Mouse (Mus musculus) thymus, adult 2 months (tissue): Measurements from ENCODE around the gene Topaz1. TPM values are rescaled to one million over a fixed set of nuclear protein-coding genes. Genes with fewer than 3 reads are reported as not detected.

Experiments
- DNase-seq: peaks from one replicate; pipeline ENCODE4 v3.0.0; 2021
- H3K27ac ChIP-seq: fragments of 200-500 bp; 2 replicates; pipeline ENCODE4 v1.5.1; 2012; ENCODE audit warnings: low read length, control low read depth; ENCODE audit not compliant: control insufficient read depth, insufficient read depth
- H3K27me3 ChIP-seq: fragments of 200-500 bp; 2 replicates; pipeline ENCODE4 v1.6.1; 2012; ENCODE audit warnings: mild to moderate bottlenecking, low read length, moderate library complexity, mixed read lengths; ENCODE audit not compliant: control insufficient read depth, insufficient read depth
- H3K36me3 ChIP-seq: fragments of 200-500 bp; 2 replicates; pipeline ENCODE4 v1.6.1; 2012; ENCODE audit warnings: mild to moderate bottlenecking, low read length, moderate library complexity; ENCODE audit not compliant: control insufficient read depth, insufficient read depth
- H3K4me1 ChIP-seq: fragments of 200-500 bp; replicated peaks from 2 replicates; pipeline ENCODE4 v1.6.1; 2012; ENCODE audit warnings: low read length; ENCODE audit not compliant: control insufficient read depth, insufficient read depth
- H3K4me3 ChIP-seq: fragments of 200-500 bp; 2 replicates; pipeline ENCODE4 v1.5.1; 2012; ENCODE audit warnings: mild to moderate bottlenecking, low read length, control low read depth, moderate library complexity; ENCODE audit not compliant: control insufficient read depth, insufficient read depth
- CTCF ChIP-seq: fragments of 200-500 bp; IDR thresholded peaks from 2 replicates; pipeline ENCODE4 v1.5.1; 2012; ENCODE audit warnings: mild to moderate bottlenecking, control low read depth, low read length, moderate library complexity, borderline replicate concordance; ENCODE audit not compliant: control insufficient read depth, poor library complexity, insufficient read depth; ENCODE audit errors: extremely low read depth
- POLR2A ChIP-seq: fragments of 200-500 bp; IDR thresholded peaks from 2 replicates; pipeline ENCODE4 v1.6.1; 2012; ENCODE audit warnings: mild to moderate bottlenecking, low read length, control low read depth, moderate library complexity; ENCODE audit not compliant: control insufficient read depth, poor library complexity, insufficient read depth; ENCODE audit errors: extremely low read depth
- WGBS: fragments of 180-500 bp; shearing (Covaris S2); methylation state at CpG from one replicate; pipeline ENCODE4 v1.1.7; 2018; 5-methylcytosine and 5-hydroxymethylcytosine counted together
- polyA plus RNA-seq: library from polyadenylated mRNA; depleted of rRNA; stranded (reverse); fragments of >200 nt; gene quantifications from 2 replicates; pipeline ENCODE4 v1.2.3, GENCODE M21; 2012

Topaz1 gene
- polyA plus RNA-seq, 1 experiment, result not detected

GRCm38 (mm10) chr9:122805053-122805844 lies 58.1 kb downstream of the Topaz1 start, which contains the start of gene Tcaim:
Tcaim (plus strand) TSS chr9:122805539.
- Histone ChIP-seq H3K4me3 (peak within 1 kb of the TSS; percentile 70), H3K36me3 (no peaks in the 10 kb centered on the region), H3K27ac (peak within 1 kb of the TSS; percentile 50), H3K4me1 (peaks cover 8% of the 10 kb centered on the region; the same call in 1 of the 2 replicates), H3K27me3 (no peaks in the 10 kb centered on the region)
- no peak; the same call in 1 of the 2 replicates for TF ChIP-seq CTCF
- peak; percentile 86 for TF ChIP-seq POLR2A
- WGBS, result 9% methylated on average over 41 of the region's 42 CpGs
- peak; percentile 92 for DNase-seq

- Histone ChIP-seq H3K4me1 (peaks cover 8% of the 10 kb centered on the region; the same call in 1 of the 2 replicates), H3K27me3 (no peaks in the 10 kb centered on the region), H3K36me3 (no peaks in the 10 kb centered on the region), H3K4me3 (peak overlapping the region; percentile 70), H3K27ac (peak overlapping the region; percentile 41)
- TF ChIP-seq POLR2A (no peak), CTCF (no peak)
- no peak for DNase-seq
- 25% methylated on average over 10 of the region's 10 CpGs for WGBS
Measured at GRCm38 (mm10) chr9:122805845-122806341, 58.7 kb downstream of the Topaz1 start.

DNA sequence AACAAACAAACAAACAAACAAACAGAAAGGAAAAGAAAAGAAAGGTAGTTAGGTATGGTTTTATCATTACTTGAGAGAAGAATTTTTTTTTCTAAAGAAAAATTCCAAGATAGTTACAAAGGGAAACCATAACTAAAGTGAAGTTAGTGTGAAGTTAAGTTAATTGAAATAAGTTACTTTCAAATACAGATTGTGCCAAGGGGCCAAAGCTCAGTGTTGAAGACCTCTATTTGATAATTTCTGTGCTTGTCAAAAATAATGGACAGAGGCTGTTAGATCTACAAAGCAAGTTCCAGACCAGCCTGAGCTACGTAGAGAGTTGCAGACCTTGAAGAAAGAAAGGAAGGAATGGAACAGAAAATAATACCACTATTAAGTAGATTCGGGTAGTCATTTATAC lies 60.0 kb downstream of the Topaz1 start:
- Histone ChIP-seq H3K27me3 (no peaks in the 10 kb centered on the region), H3K4me1 (peaks cover 8% of the 10 kb centered on the region; the same call in 1 of the 2 replicates), H3K36me3 (no peaks in the 10 kb centered on the region), H3K27ac (no peak overlapping the region), H3K4me3 (no peak overlapping the region)
- TF ChIP-seq CTCF (no peak), POLR2A (no peak)
- 97% methylated on average over 2 of the region's 2 CpGs for WGBS
- DNase-seq, result no peak

DNA sequence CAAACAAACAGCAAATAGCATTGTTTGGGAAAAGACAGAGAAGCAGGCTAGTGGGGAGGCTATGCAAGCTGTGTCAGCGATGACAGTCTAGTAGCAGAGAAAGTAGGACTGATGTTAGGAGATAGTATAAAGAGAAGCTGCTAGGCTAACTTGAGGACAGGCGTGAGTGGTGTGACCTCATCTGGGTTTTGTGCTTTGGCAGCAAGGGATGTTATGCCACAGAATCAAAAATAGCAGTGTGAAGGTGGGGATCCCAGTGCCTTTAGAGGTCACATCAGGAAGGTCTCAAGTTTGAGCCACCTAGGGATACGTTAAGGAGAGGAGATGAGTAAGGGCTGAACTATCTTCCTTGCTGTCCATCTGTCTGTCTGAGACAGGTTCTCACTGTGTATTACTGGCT lies 63.1 kb downstream of the Topaz1 start:
- TF ChIP-seq CTCF, result no peak
- TF ChIP-seq POLR2A, result no peak
- Histone ChIP-seq H3K4me1 (peaks cover 3% of the 10 kb centered on the region; the same call in 1 of the 2 replicates), H3K4me3 (no peak overlapping the region), H3K27ac (no peak overlapping the region), H3K36me3 (no peaks in the 10 kb centered on the region), H3K27me3 (no peaks in the 10 kb centered on the region)
- WGBS, result 96% methylated on average over 3 of the region's 3 CpGs
- DNase-seq, result no peak

- TF ChIP-seq CTCF, result no peak
- Histone ChIP-seq H3K4me3 (no peak overlapping the region), H3K36me3 (peaks cover 8% of the 10 kb centered on the region), H3K27me3 (no peaks in the 10 kb centered on the region), H3K4me1 (no peaks in the 10 kb centered on the region), H3K27ac (no peak overlapping the region)
- WGBS, result 92% methylated on average over 5 of the region's 5 CpGs
- no peak for DNase-seq
Measured at GRCm38 (mm10) chr9:122812386-122812785, 65.2 kb downstream of the Topaz1 start.

DNA sequence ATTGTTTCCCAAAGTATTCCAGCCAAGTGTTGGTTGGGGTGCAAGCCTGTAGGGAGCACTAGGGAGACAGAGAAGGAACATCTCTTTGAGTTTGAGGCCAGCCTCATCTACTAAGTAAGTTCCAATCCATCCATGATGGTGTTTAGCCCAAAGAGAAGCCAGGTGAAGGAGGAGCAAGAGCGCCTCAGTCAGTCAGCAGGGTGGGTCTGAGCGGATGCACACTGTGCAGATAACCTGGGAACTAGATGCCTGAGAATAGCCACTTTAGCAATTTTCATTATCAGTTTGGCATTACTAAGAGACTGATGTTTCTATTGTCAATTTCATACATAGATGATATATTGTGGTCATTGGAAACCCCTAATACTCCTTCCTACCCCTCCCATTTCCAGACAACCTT lies 67.6 kb downstream of the Topaz1 start:
- Histone ChIP-seq H3K27ac (no peak overlapping the region), H3K36me3 (peaks cover 13% of the 10 kb centered on the region), H3K4me1 (no peaks in the 10 kb centered on the region), H3K4me3 (no peak overlapping the region), H3K27me3 (no peaks in the 10 kb centered on the region)
- TF ChIP-seq POLR2A (no peak), CTCF (no peak)
- WGBS, result 97% methylated on average over 2 of the region's 2 CpGs
- no peak for DNase-seq
